Mouse (Mus musculus) liver, postnatal 0 days (tissue): ENCODE measurements at regions not wholly inside any gene's neighbourhood (a gene's known extent, or its start where the extent isn't known, plus 50 kb on each side); places are given as distances from the start of the nearest gene placed in this dataset.

Source experiments
- CTCF ChIP-seq: sonication (generic); IDR thresholded peaks from 2 replicates; pipeline ENCODE4 v1.5.1; 2016; ENCODE audit warnings: antibody characterized with exemption, low read depth
- EP300 ChIP-seq: IDR thresholded peaks from 2 replicates; pipeline ENCODE4 v1.6.1; 2016; ENCODE audit warnings: antibody characterized with exemption, low read depth, mild to moderate bottlenecking

GRCm38 (mm10) chr13:40617881-40618280, 120.3 kb downstream of the Tfap2a start:
- TF ChIP-seq CTCF (0 out of 2 replicates have a peak, but pooled peaks have one; percentile 3), EP300 (no peak)
